In genomic region chr2:151513525-151514285, GRCm38 (mm10) we compare ENCODE assay signal across 1 mouse cellular context.
TF ChIP-seq lines count a peak whose summit lies in the region.

No protein-coding gene starts in this region.

TF ChIP-seq in CH12.LX, 34 proteins besides CTCF, POLR2A, EP300 and RAD21:
- no peak for TF ChIP-seq GABPA (IDR thresholded peaks at IDR 0.05; ENCODE audit: insufficient replicate concordance, low read depth, low read length)
- TF ChIP-seq MAX (IDR thresholded peaks at IDR 0.05; ENCODE audit: low read length), result no peak
- TF ChIP-seq HCFC1 (IDR thresholded peaks at IDR 0.05; ENCODE audit: low read depth, low read length), result no peak
- no peak for TF ChIP-seq SIN3A (IDR thresholded peaks at IDR 0.05; ENCODE audit: low read length)
- no peak for TF ChIP-seq PAX5 (IDR thresholded peaks at IDR 0.05; ENCODE audit: low read length)
- TF ChIP-seq SMC3 (IDR thresholded peaks at IDR 0.05; ENCODE audit: low read depth, low read length), result no peak
- TF ChIP-seq MXI1 (IDR thresholded peaks at IDR 0.05; ENCODE audit: low read depth, low read length), result no peak
- no peak for TF ChIP-seq ZKSCAN1 (IDR thresholded peaks at IDR 0.05; ENCODE audit: borderline replicate concordance, low read depth, low read length)
- TF ChIP-seq MEF2A (IDR thresholded peaks at IDR 0.05; ENCODE audit: borderline replicate concordance, low read depth, low read length), result no peak
- no peak for TF ChIP-seq ZMIZ1 (IDR thresholded peaks at IDR 0.05; ENCODE audit: low read depth, low read length)
- TF ChIP-seq ZNF384 (IDR thresholded peaks at IDR 0.05; ENCODE audit: low read depth, low read length), result no peak
